Mouse (Mus musculus): Measurements from ENCODE around the gene Lpar3.

Gene Lpar3

DNA sequence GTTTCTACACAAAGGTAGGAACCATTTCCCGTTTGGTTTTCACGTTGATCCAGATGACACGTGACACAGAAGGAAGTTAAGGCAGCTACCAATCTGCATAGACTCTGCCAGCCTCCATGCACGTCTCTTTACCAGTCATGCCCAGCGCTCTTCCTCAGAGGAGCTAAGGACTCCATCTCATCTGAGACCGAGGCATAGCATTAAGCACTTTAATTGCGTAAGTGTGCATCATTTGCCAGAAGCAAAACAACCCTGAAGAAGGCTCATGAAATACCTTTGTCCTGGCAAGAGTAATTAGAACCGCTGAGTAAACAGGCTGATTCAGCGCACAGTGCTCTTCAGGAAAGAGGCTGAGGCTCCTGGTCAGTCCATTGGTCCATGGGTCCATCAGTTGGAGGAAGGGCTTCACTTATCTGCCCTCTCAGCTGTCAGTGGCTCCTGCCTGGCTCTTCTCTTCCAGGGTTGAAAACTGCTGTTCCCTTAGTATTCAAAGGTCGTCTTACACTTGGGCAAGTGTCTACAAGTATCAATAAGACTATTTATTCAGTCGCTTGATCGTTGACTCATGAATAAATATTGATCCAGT, 44.9 kb downstream of the Lpar3 start:
- TF ChIP-seq GATA4 (IDR thresholded peaks at IDR 0.05; ENCODE audit: insufficient replicate concordance, low read length), result no peak

DNA sequence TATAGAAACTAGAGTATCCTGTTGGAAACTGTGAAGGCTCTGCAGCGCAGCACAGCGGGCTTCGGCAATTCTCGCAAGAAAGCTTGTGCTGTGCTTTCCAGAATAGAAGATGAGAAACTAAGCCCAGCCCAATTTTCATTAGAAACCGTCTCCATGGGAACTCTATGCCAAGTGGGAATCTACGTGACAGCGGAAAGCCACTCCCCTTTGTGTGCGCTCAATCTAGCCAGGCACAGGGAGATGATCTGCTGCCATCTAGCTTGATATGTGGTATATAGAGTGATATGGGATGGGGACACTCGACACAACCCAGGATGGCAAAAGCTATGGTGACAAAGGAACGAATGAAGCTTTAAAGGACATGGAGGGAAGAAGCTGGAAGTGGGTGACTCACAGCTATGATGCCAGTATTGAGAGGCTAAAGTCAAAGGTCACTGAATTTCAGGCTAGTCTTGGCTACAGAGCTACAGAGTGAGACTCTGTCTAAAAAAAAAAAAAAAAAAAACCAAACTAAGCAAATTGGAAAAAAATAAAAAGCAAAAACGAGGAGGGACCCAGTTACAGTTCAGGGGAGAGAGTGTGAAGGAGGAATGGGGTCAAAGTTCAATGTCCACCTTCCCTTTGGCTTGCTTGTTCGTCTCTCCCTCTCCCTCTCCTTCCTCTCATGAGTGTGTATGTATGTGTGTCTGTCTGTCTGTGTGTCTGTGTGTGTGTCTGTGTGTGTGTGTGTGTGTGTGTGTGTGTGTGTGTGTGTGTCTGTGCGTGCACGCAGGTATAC, 47.5 kb downstream of the Lpar3 start:
- no peak for TF ChIP-seq GATA4 (IDR thresholded peaks at IDR 0.05; ENCODE audit: insufficient replicate concordance, low read length)

DNA sequence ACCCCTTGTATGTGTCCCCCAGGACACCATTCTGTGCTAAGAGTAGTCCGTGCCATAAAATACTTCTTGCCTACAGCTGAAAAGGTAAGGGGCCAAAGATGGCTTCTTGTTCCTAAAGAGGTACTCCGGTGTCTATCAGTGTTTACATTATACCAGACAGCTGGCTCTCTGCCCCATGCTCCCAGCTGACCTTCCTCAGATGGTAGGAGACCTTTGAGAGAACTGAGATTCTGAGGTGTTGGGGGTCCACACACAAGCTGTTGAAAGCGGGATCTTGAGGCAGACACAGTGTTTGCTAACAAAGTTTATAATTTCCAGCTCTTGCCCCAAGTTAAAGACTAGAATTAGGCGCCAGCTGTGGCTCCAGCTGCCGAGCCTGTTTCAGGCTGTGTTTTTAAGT, 53.7 kb downstream of the Lpar3 start:
- no peak for TF ChIP-seq GATA4 (IDR thresholded peaks at IDR 0.05; ENCODE audit: insufficient replicate concordance, low read length)

DNA sequence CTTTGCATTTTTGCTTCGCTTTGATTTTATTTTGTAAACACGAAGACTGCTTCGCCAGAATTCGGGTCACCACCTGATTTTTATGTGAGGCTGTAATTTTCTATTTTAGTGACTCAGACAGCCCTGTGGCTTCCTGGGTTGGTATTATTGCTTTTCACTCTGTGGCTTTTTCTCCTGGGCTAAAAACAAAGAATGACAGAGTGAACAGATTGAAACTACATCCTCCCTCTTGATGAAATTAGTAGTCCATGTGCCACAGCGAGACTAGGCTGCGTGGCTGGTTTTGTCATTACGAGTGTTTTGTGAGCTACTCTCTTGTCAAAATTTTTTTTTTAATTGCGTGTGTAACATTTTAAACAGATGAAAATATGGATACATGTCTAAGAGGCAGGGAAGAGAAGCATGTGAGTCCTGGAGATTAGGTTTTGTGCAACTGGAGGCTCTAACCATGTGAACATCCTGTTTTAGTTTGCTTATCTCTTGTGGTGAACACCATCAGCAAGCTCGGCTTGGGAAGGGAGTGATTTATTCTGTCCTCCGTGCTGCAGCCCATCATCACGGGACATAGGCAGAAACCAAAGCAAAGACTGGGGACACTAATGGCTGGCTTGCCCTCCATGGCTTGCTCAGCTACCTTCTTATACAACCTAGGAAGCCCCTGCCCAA, 54.7 kb downstream of the Lpar3 start:
- TF ChIP-seq GATA4 (IDR thresholded peaks at IDR 0.05; ENCODE audit: insufficient replicate concordance, low read length), result no peak

DNA sequence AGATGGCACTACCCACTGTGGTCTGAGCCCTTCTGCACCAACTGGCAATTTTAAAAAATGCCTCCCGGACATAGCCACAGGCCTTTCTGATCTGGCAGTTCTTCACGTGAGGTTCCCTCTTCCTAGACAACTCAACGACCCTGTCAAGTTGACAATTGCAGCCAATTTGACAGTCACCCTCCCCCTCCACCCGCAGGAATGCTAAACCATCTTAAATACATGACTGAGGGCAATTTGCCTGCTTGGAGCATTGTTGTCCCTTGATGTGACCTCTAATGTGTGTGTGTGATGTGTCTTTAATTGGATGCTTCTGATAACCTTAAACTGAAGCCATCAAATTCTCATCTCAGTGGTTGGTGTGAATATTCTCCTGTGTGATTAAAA, 55.3 kb downstream of the Lpar3 start:
- TF ChIP-seq GATA4 (IDR thresholded peaks at IDR 0.05; ENCODE audit: insufficient replicate concordance, low read length), result no peak

DNA sequence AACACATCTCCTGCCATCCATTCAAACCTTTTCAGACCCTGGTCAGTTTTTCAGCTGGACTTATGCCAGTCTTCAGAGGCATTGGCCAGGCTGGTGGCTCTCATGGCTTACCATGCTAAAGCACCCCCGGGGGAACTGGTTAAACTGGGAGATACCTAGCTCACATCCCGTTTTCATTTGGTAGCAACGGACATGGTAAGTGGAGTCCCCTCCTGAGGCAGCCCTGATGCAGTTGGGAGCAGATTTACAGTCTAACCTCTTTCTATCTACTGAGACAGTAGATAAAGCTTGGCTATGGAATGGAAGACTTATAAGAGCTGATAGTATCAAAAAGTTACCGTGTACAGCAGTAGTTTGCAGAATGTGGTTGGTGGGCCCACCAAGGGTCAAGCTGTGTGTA, 56.2 kb downstream of the Lpar3 start:
- no peak for TF ChIP-seq GATA4 (IDR thresholded peaks at IDR 0.05; ENCODE audit: insufficient replicate concordance, low read length)

DNA sequence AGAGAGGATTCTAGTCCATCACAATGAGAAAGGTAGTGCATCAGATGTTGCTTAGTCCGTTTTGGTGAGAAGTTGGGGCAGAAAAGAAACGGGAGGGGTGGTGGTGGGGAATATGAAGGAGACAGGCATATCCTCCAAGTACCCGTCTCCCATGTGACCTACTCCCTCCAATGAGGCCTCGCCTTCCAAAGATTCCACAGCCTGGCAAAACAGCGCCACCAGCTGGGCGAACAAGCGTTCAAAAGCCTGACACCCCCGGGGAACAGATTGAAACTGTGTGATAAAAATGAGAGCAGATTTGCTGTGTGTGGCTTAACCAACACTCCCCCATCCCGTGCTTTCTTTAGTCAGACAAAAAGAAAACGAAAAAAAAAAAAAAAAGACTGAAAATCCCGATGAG, 56.7 kb downstream of the Lpar3 start:
- no peak for TF ChIP-seq GATA4 (IDR thresholded peaks at IDR 0.05; ENCODE audit: insufficient replicate concordance, low read length)

DNA sequence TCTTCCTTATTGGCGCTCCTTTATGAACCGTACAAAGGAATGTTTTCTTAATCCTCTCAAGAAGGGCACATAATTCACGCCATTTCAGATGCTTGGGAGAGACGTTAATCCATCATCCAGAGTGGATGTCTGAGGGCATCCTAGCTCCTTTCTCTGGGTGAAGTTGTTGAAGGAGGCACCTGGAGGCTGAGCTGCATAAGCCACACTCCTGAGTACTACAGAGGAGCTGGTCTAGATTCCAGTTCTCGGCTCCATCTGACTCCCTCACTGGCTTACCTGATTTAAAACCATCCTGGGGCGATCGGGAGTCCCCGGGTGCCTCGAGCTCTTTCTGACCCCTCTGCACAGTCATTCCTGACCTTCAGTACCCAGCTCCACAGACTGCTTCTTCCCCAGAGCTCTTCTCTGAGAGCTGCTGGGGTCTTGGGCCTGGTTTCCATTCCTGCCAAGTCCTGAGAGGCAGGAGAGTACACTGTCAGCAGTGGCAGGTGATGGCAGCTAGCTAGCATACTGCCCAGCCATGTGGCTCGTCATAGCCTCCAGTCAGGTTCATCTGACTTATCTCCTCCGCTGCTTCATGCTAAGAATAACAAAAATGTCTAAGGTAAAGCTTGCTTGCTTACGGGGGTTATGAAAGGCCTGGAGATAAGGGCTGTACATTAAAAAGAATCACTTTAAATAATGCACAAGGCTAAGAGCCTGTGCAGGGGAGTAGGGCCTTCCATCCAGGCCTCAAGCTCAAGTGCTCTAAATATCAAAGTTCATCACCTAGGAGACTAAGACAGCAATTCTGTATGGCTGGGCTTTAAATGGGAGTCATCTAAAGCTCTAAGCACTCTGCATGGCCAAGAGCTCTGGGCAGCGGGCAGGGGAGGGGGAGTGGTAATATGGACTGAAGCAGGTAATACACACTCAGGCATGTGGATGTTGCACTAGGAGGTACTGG, 57.7 kb downstream of the Lpar3 start:
- no peak for TF ChIP-seq GATA4 (IDR thresholded peaks at IDR 0.05; ENCODE audit: insufficient replicate concordance, low read length)

DNA sequence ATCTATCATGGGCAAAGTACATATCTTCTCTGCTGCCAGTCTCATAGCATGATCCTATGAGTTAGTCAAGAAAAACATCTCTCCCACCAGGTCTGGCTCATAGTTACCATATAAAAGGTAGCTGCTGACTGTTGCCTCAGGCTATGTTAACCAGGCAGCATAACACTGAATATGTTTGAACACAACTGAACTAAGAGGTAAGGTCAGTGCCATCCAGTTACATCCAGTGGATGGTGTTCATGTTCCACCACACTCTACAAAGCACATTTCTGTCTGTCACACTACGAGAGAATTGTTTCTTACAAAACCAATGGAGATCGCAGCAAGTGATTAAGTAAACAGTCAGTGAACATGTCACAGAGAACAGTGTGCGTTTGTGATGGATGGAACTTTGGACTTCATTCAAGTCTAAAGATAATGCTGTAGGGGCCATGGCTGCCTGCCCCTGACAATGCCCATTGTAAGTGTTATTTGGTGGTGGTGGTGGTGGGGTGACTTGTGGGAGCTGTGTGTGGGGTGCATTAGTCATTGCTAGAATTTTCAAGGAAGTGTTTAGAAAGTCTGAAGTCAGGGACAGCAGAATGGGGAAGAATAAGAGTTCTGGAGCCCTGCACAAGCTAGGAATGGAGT, 63.1 kb downstream of the Lpar3 start:
- TF ChIP-seq GATA4 (IDR thresholded peaks at IDR 0.05; ENCODE audit: insufficient replicate concordance, low read length), result no peak

DNA sequence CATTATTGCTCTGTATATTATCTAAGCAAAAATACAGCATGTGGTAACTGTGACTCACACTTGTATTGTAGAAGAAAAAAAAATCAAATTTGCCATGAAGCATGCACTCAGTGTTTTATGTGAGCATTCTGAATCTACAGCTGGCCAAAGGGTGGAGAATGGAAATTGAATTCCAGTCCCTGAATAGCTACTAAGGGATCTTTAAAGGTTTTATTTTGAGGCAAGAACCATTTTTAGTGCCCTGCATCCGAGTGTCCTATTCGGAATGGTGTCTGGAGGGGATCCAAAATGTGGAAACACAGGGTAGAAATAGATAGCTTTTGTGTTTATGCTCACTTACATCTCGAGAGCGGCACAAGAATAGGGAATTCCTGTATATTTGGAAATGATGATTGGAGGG, 65.4 kb downstream of the Lpar3 start:
- TF ChIP-seq GATA4 (IDR thresholded peaks at IDR 0.05; ENCODE audit: insufficient replicate concordance, low read length), result no peak

DNA sequence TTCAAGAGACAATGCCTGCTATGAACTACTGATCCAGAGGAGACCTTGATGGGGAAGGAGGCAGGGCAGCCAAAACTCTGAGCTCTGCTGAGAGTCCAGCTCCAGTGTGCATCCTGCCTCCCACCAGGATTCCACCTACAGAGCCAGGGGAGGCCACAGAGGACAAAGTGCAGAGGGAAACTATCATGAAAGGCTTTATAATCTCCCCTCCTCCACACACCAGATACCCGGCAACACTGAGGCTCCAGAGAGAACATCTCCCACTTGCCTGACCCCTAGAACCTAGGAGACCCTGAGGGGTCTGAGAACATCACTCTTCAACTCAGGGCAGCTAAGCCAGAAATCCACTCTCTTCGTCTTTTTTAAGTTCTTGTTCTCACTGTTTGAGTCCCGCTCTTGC, 71.2 kb downstream of the Lpar3 start:
- TF ChIP-seq GATA4 (IDR thresholded peaks at IDR 0.05; ENCODE audit: insufficient replicate concordance, low read length), result no peak

DNA sequence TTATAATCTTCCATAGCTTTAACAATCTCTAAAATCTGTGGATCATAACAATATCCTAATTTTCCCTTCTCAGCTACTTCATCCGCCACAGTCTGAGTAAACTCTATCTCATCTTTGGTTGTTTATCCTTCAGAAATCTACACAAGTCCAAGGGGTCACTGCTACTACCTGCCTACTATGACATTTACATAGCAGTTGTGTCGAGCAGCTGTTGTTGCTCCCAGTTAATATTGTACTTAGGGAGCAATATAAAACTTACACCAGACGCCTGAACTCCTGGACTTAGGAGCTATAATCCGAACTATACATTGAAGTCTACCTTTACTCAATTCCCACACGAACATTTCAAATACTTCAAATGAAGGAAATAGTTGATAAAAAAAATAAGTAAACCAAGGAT, 71.8 kb downstream of the Lpar3 start:
- no peak for TF ChIP-seq GATA4 (IDR thresholded peaks at IDR 0.05; ENCODE audit: insufficient replicate concordance, low read length)

DNA sequence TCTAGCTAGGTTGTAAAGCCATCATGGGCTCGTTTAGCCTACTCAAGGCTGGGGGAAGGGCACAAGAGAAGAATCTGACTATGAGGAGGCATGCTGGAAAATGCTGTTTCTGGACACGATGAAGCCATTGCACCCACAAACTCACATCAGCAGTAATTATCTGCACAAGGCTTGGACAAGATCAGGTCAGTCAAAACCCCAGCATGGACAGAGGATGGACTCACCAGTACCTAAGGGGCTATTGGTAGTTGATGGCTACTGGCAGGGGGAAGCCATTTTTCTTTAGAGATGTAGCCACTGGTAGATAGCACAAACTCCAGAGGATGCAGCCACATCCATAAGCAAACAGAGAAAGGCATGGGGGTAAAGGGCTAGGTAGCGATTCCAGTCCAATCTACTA, 81.7 kb downstream of the Lpar3 start:
- no peak for TF ChIP-seq GATA4 (IDR thresholded peaks at IDR 0.05; ENCODE audit: insufficient replicate concordance, low read length)

DNA sequence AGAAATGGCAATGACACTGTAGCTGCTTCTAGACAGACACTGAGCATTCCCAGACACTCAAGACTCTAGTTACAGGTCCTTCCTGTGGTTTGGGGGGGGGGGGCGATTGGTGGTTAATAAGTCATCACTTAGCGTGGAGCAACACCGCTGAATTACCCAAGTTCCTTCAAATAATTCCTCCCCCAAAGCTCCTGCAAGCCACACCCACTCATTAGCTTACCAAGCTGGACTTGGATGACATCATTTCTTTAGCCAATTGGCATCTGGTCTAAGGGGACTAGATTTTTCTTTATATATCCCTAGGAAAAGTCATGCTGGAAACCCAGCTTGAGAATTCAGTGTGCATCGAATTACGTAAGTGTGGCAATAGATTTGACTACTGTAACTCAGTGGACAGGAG, 82.4 kb downstream of the Lpar3 start:
- TF ChIP-seq GATA4 (IDR thresholded peaks at IDR 0.05; ENCODE audit: insufficient replicate concordance, low read length), result no peak

All from liver, adult (tissue).